Mouse (Mus musculus): ENCODE measurements at regions not wholly inside any gene's neighbourhood (a gene's known extent, or its start where the extent isn't known, plus 50 kb on each side); places are given as distances from the start of the nearest gene placed in this dataset.

DNA sequence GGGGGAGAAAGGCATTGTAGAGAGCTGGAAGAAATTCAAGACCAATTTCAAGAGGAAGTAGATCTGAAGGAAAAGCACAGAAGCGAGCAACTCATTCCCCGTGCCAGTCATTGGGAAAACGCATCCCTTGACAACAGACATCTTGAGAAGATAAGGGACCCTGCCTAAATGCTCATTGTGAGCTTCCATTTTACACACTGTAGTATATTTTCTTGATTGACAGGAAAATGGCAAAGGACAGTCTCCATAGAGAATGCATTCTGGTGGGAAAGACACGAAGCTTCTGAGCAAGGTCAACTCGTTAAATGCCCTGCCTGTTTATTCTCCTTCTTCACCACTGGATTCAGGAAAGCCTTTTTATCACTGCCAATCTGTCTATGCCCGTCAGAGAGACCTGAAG, 424.1 kb upstream of the Vwc2 start:
- ATAC-seq: peak; percentile 6; the same call in 1 of the 2 replicates
- no peaks in the 10 kb centered on the region for H3K27me3 ChIP-seq
- no peak overlapping the region for H3K4me2 ChIP-seq
- H3K9me3 ChIP-seq (replicated peaks): no peaks in the 10 kb centered on the region
- WGBS: 44% methylated on average over 6 of the region's 6 CpGs
- H3K4me1 ChIP-seq: no peaks in the 10 kb centered on the region
- H3K36me3 ChIP-seq (ENCODE audit: poor library complexity, severe bottlenecking): no peaks in the 10 kb centered on the region
- no peak overlapping the region for H3K9ac ChIP-seq
- no peak overlapping the region for H3K27ac ChIP-seq
- H3K4me3 ChIP-seq: no peak overlapping the region

GRCm38 (mm10) chr11:10724991-10725390, 389.0 kb upstream of the Vwc2 start:
- Histone ChIP-seq H3K27me3 (no peaks in the 10 kb centered on the region), H3K4me1 (no peaks in the 10 kb centered on the region), H3K9me3 (replicated peaks) (no peaks in the 10 kb centered on the region), H3K36me3 (ENCODE audit: poor library complexity, severe bottlenecking) (no peaks in the 10 kb centered on the region), H3K4me2 (no peak overlapping the region), H3K4me3 (no peak overlapping the region), H3K27ac (no peak overlapping the region), H3K9ac (no peak overlapping the region)
- WGBS: 95% methylated on average over 1 of the region's 1 CpGs
- ATAC-seq: no peak

- ATAC-seq: no peak
- no peaks in the 10 kb centered on the region for H3K9me3 ChIP-seq (replicated peaks)
- no peak overlapping the region for H3K9ac ChIP-seq
- H3K27ac ChIP-seq: no peak overlapping the region
- WGBS: 92% methylated on average over 8 of the region's 8 CpGs
- no peaks in the 10 kb centered on the region for H3K4me1 ChIP-seq
- no peaks in the 10 kb centered on the region for H3K36me3 ChIP-seq (ENCODE audit: poor library complexity, severe bottlenecking)
- H3K4me2 ChIP-seq: no peak overlapping the region
- no peak overlapping the region for H3K4me3 ChIP-seq
- H3K27me3 ChIP-seq: no peaks in the 10 kb centered on the region
These were observed 385.0 kb upstream of the Vwc2 start for GRCm38 (mm10) chr11:10728818-10729549.

All from forebrain, embryonic 13.5 days (tissue).